11 mouse cellular contexts compared by ENCODE assay signal in genomic region chr3:115673663-115674157, GRCm38 (mm10). TPM values are rescaled to one million over a fixed set of nuclear protein-coding genes. Genes with fewer than 3 reads are reported as not detected.
A peak's percentile ranks its signal among the peaks of the same experiment; 100 is the strongest.
DNase-seq lines count a peak whose midpoint lies in the region; ATAC-seq and TF ChIP-seq lines count a peak whose summit lies in the region.
"Had no signal": no experiment of that assay in that cellular context is flagged by ENCODE, and none has a peak within 500 bp of the region (broad histone marks: within the 10 kb centered on the region; RNA-seq: fewer than 3 reads in every experiment).

No protein-coding gene starts in this region.

- H3K4me3 ChIP-seq in MEL (ENCODE audit: control insufficient read depth in 1 of 2, insufficient read depth in 1 of 2, low read depth in 2 of 2, low read length in 2 of 2), result peak overlapping the region; percentile 59 to 71
- H3K4me3 ChIP-seq in intestine, postnatal 0 days (ENCODE audit: low read depth, low read length), result no peak overlapping the region

- DNase-seq in heart, adult 11 months, result peak; percentile 93
- no peak for DNase-seq in heart, postnatal 4 days
- no peak for DNase-seq in MEL (ENCODE audit: low read depth, low spot score)
- no peak for DNase-seq in right cerebral cortex, postnatal 10 days (ENCODE audit: low spot score in 2 of 2)
- DNase-seq in left cerebral cortex, postnatal 36 days (ENCODE audit: low spot score in 2 of 2), result no peak
- DNase-seq in gastrocnemius, postnatal 14 days, result no peak
- DNase-seq: adrenal gland, postnatal 14 days had no signal

- H3K36me3 ChIP-seq in MEL (ENCODE audit: control insufficient read depth in 1 of 2, insufficient read depth in 2 of 2, low read length in 2 of 2), result peaks cover 0 to 33% of the 10 kb centered on the region in 2 experiments; a peak in 2 of 4 replicates
- H3K36me3 ChIP-seq in intestine, postnatal 0 days (ENCODE audit: control insufficient read depth, insufficient read depth), result no peaks in the 10 kb centered on the region

- 0 out of 2 replicates have a peak overlapping the region, but pooled peaks have one; percentile 27 for H3K4me2 ChIP-seq in intestine, postnatal 0 days (replicated peaks; ENCODE audit: low read depth)
- H3K4me2 ChIP-seq: hindbrain, embryonic 14.5 days had no signal

- no peak for ATAC-seq in intestine, postnatal 0 days
- peak; percentile 68 for ATAC-seq in monocyte, adult 5-6 weeks (replicated peaks; ENCODE audit: insufficient number of reproducible peaks, low FRiP score, low TSS enrichment, poor library complexity, severe bottlenecking)

- H3K9me3 ChIP-seq in MEL (replicated peaks; ENCODE audit: insufficient read depth, low read length), result no peaks in the 10 kb centered on the region
- H3K9me3 ChIP-seq in intestine, postnatal 0 days (ENCODE audit: control insufficient read depth), result no peaks in the 10 kb centered on the region

- TF ChIP-seq POLR2A in MEL (IDR thresholded peaks at IDR 0.05; ENCODE audit: control insufficient read depth in 1 of 2, insufficient read depth in 1 of 2, low read depth in 1 of 2, low read length in 2 of 2, poor library complexity in 1 of 2), result no peak

- H3K27ac ChIP-seq in MEL (ENCODE audit: control insufficient read depth, low read depth, low read length), result peak overlapping the region; percentile 86
- no peak overlapping the region for H3K27ac ChIP-seq in intestine, postnatal 0 days (ENCODE audit: low read depth, low read length)
- H3K27ac ChIP-seq: hindbrain, embryonic 14.5 days; macrophage had no signal

- intact Hi-C loops in left cerebral cortex, postnatal 36 days (cut with DNase I), result no loop called here
- intact Hi-C loops in gastrocnemius, postnatal 14 days (cut with DNase I; ENCODE audit: low total_unique reads), result no loop called here

- TF ChIP-seq RAD21 in MEL (IDR thresholded peaks at IDR 0.05; ENCODE audit: low read depth, low read length), result no peak

- peak in 1 of 2 experiments; percentile 67; a peak in 2 of 4 replicates for TF ChIP-seq EP300 in MEL (IDR thresholded peaks at IDR 0.05; ENCODE audit: low read depth in 1 of 2, low read length in 2 of 2)

- H3K9ac ChIP-seq in MEL (ENCODE audit: control insufficient read depth, low read depth, low read length, poor library complexity, severe bottlenecking), result peak overlapping the region; percentile 50
- no peak overlapping the region for H3K9ac ChIP-seq in intestine, postnatal 0 days (ENCODE audit: low read depth, low read length)
- H3K9ac ChIP-seq: hindbrain, embryonic 14.5 days had no signal

- 22% methylated on average over 13 of the region's 13 CpGs for WGBS in intestine, postnatal 0 days

- no peaks in the 10 kb centered on the region for H3K79me2 ChIP-seq in MEL (ENCODE audit: control insufficient read depth, insufficient read depth, low read length, poor library complexity)

- no peak for TF ChIP-seq CTCF in MEL (IDR thresholded peaks at IDR 0.05 in 2 of 3, conservative IDR thresholded peaks at IDR 0.05 in 1 of 3; ENCODE audit: control insufficient read depth in 1 of 3, insufficient read depth in 1 of 3, low read depth in 2 of 3, low read length in 3 of 3, poor library complexity in 1 of 3, severe bottlenecking in 1 of 3)
- TF ChIP-seq CTCF in intestine, postnatal 0 days (IDR thresholded peaks at IDR 0.05; ENCODE audit: low read depth), result no peak

- H3K4me1 ChIP-seq in MEL (ENCODE audit: control insufficient read depth in 1 of 2, insufficient read depth in 2 of 2, low read length in 2 of 2), result peaks cover 24 to 28% of the 10 kb centered on the region in 2 experiments
- no peaks in the 10 kb centered on the region for H3K4me1 ChIP-seq in intestine, postnatal 0 days (replicated peaks; ENCODE audit: control insufficient read depth, insufficient read depth, low read length)

- H3K27me3 ChIP-seq in MEL (ENCODE audit: control insufficient read depth in 1 of 2, insufficient read depth in 2 of 2, low read length in 2 of 2), result no peaks in the 10 kb centered on the region
- H3K27me3 ChIP-seq in intestine, postnatal 0 days (replicated peaks; ENCODE audit: control insufficient read depth, insufficient read depth, low read length), result no peaks in the 10 kb centered on the region

TF ChIP-seq in MEL, 35 proteins besides CTCF, POLR2A, EP300 and RAD21:
- TF ChIP-seq ZMIZ1 (IDR thresholded peaks at IDR 0.05; ENCODE audit: low read depth, low read length) (0 out of 2 replicates have a peak, but pooled peaks have one; percentile 60), CHD1 (IDR thresholded peaks at IDR 0.05; ENCODE audit: low read depth, low read length) (no peak), MYB (IDR thresholded peaks at IDR 0.05; ENCODE audit: low read depth, low read length) (peak; percentile 9), SMC3 (IDR thresholded peaks at IDR 0.05; ENCODE audit: low read depth, low read length) (no peak), ZNF384 (IDR thresholded peaks at IDR 0.05; ENCODE audit: low read depth, low read length) (no peak), ETS1 (IDR thresholded peaks at IDR 0.05; ENCODE audit: low read depth, low read length) (peak; percentile 64; the same call in 1 of the 2 replicates), SIN3A (IDR thresholded peaks at IDR 0.05; ENCODE audit: low read length) (0 out of 2 replicates have a peak, but pooled peaks have one; percentile 58), MAX (IDR thresholded peaks at IDR 0.05; ENCODE audit: low read length) (peak; percentile 40), TCF12 (IDR thresholded peaks at IDR 0.05; ENCODE audit: low read depth, low read length) (peak; percentile 29), ZC3H11A (IDR thresholded peaks at IDR 0.05; ENCODE audit: low read depth, low read length) (no peak), POLR2AphosphoS5 (IDR thresholded peaks at IDR 0.05; ENCODE audit: borderline replicate concordance, low read depth, low read length) (no peak), JUND (IDR thresholded peaks at IDR 0.05; ENCODE audit: low read depth, low read length) (0 out of 2 replicates have a peak, but pooled peaks have one; percentile 2), MEF2A (IDR thresholded peaks at IDR 0.05; ENCODE audit: extremely low read depth, insufficient replicate concordance, low read depth, low read length, poor library complexity, severe bottlenecking) (no peak), ELF1 (IDR thresholded peaks at IDR 0.05; ENCODE audit: low read depth, low read length) (0 out of 2 replicates have a peak, but pooled peaks have one; percentile 7), POLR2AphosphoS2 (IDR thresholded peaks at IDR 0.05; ENCODE audit: low read length) (no peak)

RNA-seq across cellular contexts. Expression of gene S1pr1, which starts 41.2 kb away (rescaled TPM):
- 100 to 1,000 TPM; 103 to 111 TPM for total RNA-seq in heart, postnatal 4 days (2021)
- total RNA-seq in MEL (2012; rRNA removed), result 0.08 and 0.10 TPM in 2 replicates
- polyA plus RNA-seq in MEL (2012; ENCODE audit: insufficient read depth in 1 of 2, insufficient read length in 2 of 2, low read depth in 1 of 2, low replicate concordance in 2 of 2, missing spikeins in 1 of 2), result under 1 TPM in 1 of 2 experiments, not detected in 1; 0.13 TPM
- polyA plus RNA-seq in intestine, postnatal 0 days (2015; fragmentation: Nextera tagmentation; extraction: Ambion mirVana), result 7.6 and 8.3 TPM in 2 replicates
- 37.8 to 51.4 TPM (median 40.3 TPM) in 3 replicates for total RNA-seq in monocyte, adult 5-6 weeks (2017)
- total RNA-seq in left cerebral cortex, postnatal 36 days (2021), result 100 to 1,000 TPM in 1 of 2 experiments, 10 to 100 TPM in 1; 87.4 to 104 TPM
- 10 to 100 TPM; 19.7 to 43.0 TPM for total RNA-seq in gastrocnemius, postnatal 14 days (2021)

Comparison
In these comparisons a context has a peak if more than half of its experiments do, and no peak if none do; other contexts are left out.
1. RNA of gene S1pr1, which starts 41.2 kb away (total RNA-seq): 103 to 111 TPM in heart, postnatal 4 days, 87.4 to 104 TPM in left cerebral cortex, postnatal 36 days, 19.7 to 43.0 TPM in gastrocnemius, postnatal 14 days and 37.8 to 51.4 TPM in monocyte, adult 5-6 weeks; 0.08 to 0.10 TPM in MEL; every median in the first group is over 10 times any median in the second.